Mouse (Mus musculus) ES-CJ7 (cell line): Measurements from ENCODE around the gene Oprd1.

Experiments
- DNase-seq: peaks from one replicate; pipeline ENCODE4 v3.0.0; 2011; ENCODE audit warnings: low read depth, low spot score

Oprd1 gene

GRCm38 (mm10) chr4:132144080-132144841 is at the start of gene Oprd1:
TSS of gene Oprd1 (minus strand) at chr4:132144486.
- no peak for DNase-seq

GRCm38 (mm10) chr4:132187826-132188401 is 43.6 kb upstream of the Oprd1 start:
- no peak for DNase-seq

- DNase-seq, result no peak
Measured at GRCm38 (mm10) chr4:132183162-132183561, 38.9 kb upstream of the Oprd1 start.

- peak; percentile 43 for DNase-seq
Measured at GRCm38 (mm10) chr4:132181721-132182658, 37.7 kb upstream of the Oprd1 start.

GRCm38 (mm10) chr4:132180710-132181109 is 36.4 kb upstream of the Oprd1 start:
- peak; percentile 64 for DNase-seq

GRCm38 (mm10) chr4:132178630-132179059 is 34.4 kb upstream of the Oprd1 start:
- peak; percentile 78 for DNase-seq

- DNase-seq, result no peak
Measured at GRCm38 (mm10) chr4:132176474-132176873, 32.2 kb upstream of the Oprd1 start.

GRCm38 (mm10) chr4:132170891-132171290 is 26.6 kb upstream of the Oprd1 start:
- DNase-seq, result no peak

- no peak for DNase-seq
Measured at GRCm38 (mm10) chr4:132169761-132170160, 25.5 kb upstream of the Oprd1 start.

GRCm38 (mm10) chr4:132169271-132169670 is 25.0 kb upstream of the Oprd1 start:
- no peak for DNase-seq

- no peak for DNase-seq
Measured at GRCm38 (mm10) chr4:132167436-132167835, 23.1 kb upstream of the Oprd1 start.

- no peak for DNase-seq
Measured at GRCm38 (mm10) chr4:132166350-132167290, 22.3 kb upstream of the Oprd1 start.

- no peak for DNase-seq
Measured at GRCm38 (mm10) chr4:132165691-132166090, 21.4 kb upstream of the Oprd1 start.

- no peak for DNase-seq
Measured at GRCm38 (mm10) chr4:132156941-132157622, 12.8 kb upstream of the Oprd1 start.

GRCm38 (mm10) chr4:132154877-132155670 is 10.8 kb upstream of the Oprd1 start:
- DNase-seq, result peak; percentile 95

GRCm38 (mm10) chr4:132151673-132152072 is 7.4 kb upstream of the Oprd1 start:
- DNase-seq, result no peak

GRCm38 (mm10) chr4:132146201-132146600 is 1.9 kb upstream of the Oprd1 start:
- peak; percentile 48 for DNase-seq

- no peak for DNase-seq
Measured at GRCm38 (mm10) chr4:132145092-132145491, 806 bp upstream of the Oprd1 start.

- peak; percentile 60 for DNase-seq
Measured at GRCm38 (mm10) chr4:132138640-132139039, 5.6 kb downstream of the Oprd1 start.

- DNase-seq, result peak; percentile 52
Measured at GRCm38 (mm10) chr4:132137013-132137412, 7.3 kb downstream of the Oprd1 start.
